Mouse (Mus musculus): Measurements from ENCODE around the gene Ptprd.

The Ptprd gene

GRCm38 (mm10) chr4:76652971-76653370 lies 1558.8 kb downstream of the Ptprd start:
- no peak for DNase-seq (ENCODE audit: low spot score)

GRCm38 (mm10) chr4:76621740-76622139 lies 1590.0 kb downstream of the Ptprd start:
- DNase-seq (ENCODE audit: low spot score): no peak

- no peak for DNase-seq (ENCODE audit: low spot score)
Observed at GRCm38 (mm10) chr4:76616614-76617013, 1595.1 kb downstream of the Ptprd start.

GRCm38 (mm10) chr4:76608246-76608645 lies 1603.5 kb downstream of the Ptprd start:
- DNase-seq (ENCODE audit: low spot score): no peak

- no peak for DNase-seq (ENCODE audit: low spot score)
Observed at GRCm38 (mm10) chr4:76606808-76607207, 1605.0 kb downstream of the Ptprd start.

GRCm38 (mm10) chr4:76590722-76591121 lies 1621.0 kb downstream of the Ptprd start:
- DNase-seq (ENCODE audit: low spot score): no peak

- no peak for DNase-seq (ENCODE audit: low spot score)
Observed at GRCm38 (mm10) chr4:76583025-76583424, 1628.7 kb downstream of the Ptprd start.

GRCm38 (mm10) chr4:76566006-76566405 lies 1645.8 kb downstream of the Ptprd start:
- DNase-seq (ENCODE audit: low spot score): no peak

GRCm38 (mm10) chr4:76541769-76542168 lies 1670.0 kb downstream of the Ptprd start:
- no peak for DNase-seq (ENCODE audit: low spot score)

GRCm38 (mm10) chr4:76532926-76533325 lies 1678.8 kb downstream of the Ptprd start:
- DNase-seq (ENCODE audit: low spot score): no peak

GRCm38 (mm10) chr4:76525281-76525680 lies 1686.5 kb downstream of the Ptprd start:
- no peak for DNase-seq (ENCODE audit: low spot score)

- no peak for DNase-seq (ENCODE audit: low spot score)
Observed at GRCm38 (mm10) chr4:76503279-76503601, 1708.5 kb downstream of the Ptprd start.

- DNase-seq (ENCODE audit: low spot score): no peak
Observed at GRCm38 (mm10) chr4:76502575-76503278, 1709.0 kb downstream of the Ptprd start.

- DNase-seq (ENCODE audit: low spot score): no peak
Observed at GRCm38 (mm10) chr4:76485848-76486247, 1725.9 kb downstream of the Ptprd start.

- peak; percentile 18 for DNase-seq (ENCODE audit: low spot score)
Observed at GRCm38 (mm10) chr4:76468366-76469100, 1743.2 kb downstream of the Ptprd start.

- no peak for DNase-seq (ENCODE audit: low spot score)
Observed at GRCm38 (mm10) chr4:76464682-76465081, 1747.1 kb downstream of the Ptprd start.

- no peak for DNase-seq (ENCODE audit: low spot score)
Observed at GRCm38 (mm10) chr4:76461336-76461735, 1750.4 kb downstream of the Ptprd start.

- no peak for DNase-seq (ENCODE audit: low spot score)
Observed at GRCm38 (mm10) chr4:76460556-76460955, 1751.2 kb downstream of the Ptprd start.

- DNase-seq (ENCODE audit: low spot score): no peak
Observed at GRCm38 (mm10) chr4:76459621-76460020, 1752.1 kb downstream of the Ptprd start.

- DNase-seq (ENCODE audit: low spot score): no peak
Observed at GRCm38 (mm10) chr4:76452286-76452685, 1759.5 kb downstream of the Ptprd start.

GRCm38 (mm10) chr4:76451019-76451552 lies 1760.7 kb downstream of the Ptprd start:
- peak; percentile 15 for DNase-seq (ENCODE audit: low spot score)

- peak; percentile 49 for DNase-seq (ENCODE audit: low spot score)
Observed at GRCm38 (mm10) chr4:76450351-76451018, 1761.3 kb downstream of the Ptprd start.
